Mouse (Mus musculus): ENCODE data around the gene Kif2a. TPM values are rescaled to one million over a fixed set of nuclear protein-coding genes. Genes with fewer than 3 reads are reported as not detected.

The Kif2a gene
- 28.2 and 33.2 TPM in 2 replicates for polyA plus RNA-seq (2014; fragmentation: Nextera tagmentation; extraction: Ambion mirVana)

DNA sequence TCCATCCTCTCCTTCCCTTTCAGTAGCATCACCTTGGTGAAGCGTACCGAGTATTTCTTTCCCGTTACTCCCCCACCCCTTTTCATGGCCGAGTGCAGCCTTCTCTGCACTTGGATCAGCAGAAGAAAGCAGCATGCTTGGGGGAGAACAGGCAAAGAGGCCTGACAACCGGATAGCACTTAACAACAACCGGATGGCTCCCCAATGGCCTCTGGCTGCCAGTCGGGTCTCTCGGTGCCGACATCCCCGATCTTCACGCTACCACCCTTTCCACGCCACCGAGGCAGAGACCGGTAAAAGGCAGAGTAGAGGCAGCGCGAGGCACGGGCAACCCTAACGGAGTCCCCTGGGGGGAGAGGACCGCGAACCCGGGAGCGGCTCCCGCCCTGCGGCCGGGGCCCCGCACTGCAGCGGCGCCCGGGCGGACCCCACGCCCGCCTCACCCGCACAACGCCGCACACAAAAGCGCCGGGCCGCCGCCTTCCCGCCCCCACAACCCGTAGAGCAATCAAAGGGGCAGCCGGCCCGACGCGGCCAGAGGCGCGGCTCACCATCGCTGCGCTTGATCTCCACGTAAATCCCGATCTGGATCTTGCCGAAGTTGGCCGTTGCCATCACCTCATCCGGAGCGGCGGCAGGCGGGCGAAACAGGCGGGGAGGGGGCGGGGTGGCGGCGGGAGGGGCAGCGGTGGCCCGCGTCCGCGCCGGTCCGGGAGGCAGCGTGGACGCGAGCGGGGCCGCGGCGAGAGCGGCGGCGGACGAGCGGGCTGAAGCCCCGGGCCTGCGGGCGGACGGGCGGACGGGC is at the start of gene Kif2a:
TSS of gene Kif2a (minus strand) at position 666 of the 805 bp plus-strand sequence.
- Histone ChIP-seq H3K9ac (ENCODE audit: low read length) (peak within 1 kb of the TSS; percentile 91), H3K9me3 (ENCODE audit: control insufficient read depth, low read length) (no peaks in the 10 kb centered on the region), H3K4me2 (ENCODE audit: low read depth) (peak within 1 kb of the TSS; percentile 64), H3K27ac (ENCODE audit: low read depth, low read length) (peak within 1 kb of the TSS; percentile 97), H3K4me1 (ENCODE audit: control insufficient read depth, insufficient read depth, low read length) (peaks cover 5% of the 10 kb centered on the region; the same call in 1 of the 2 replicates), H3K27me3 (ENCODE audit: control insufficient read depth, insufficient read depth, low read length) (no peaks in the 10 kb centered on the region), H3K4me3 (ENCODE audit: low read depth, low read length) (peak within 1 kb of the TSS; percentile 88), H3K36me3 (ENCODE audit: control insufficient read depth, insufficient read depth, low read length) (no peaks in the 10 kb centered on the region)
- ATAC-seq (ENCODE audit: insufficient read depth, low FRiP score, low TSS enrichment) (peak; percentile 71), DNase-seq (ENCODE audit: low spot score) (peak; percentile 75)
- WGBS: under 1% methylated on average over 52 of the region's 87 CpGs

DNA sequence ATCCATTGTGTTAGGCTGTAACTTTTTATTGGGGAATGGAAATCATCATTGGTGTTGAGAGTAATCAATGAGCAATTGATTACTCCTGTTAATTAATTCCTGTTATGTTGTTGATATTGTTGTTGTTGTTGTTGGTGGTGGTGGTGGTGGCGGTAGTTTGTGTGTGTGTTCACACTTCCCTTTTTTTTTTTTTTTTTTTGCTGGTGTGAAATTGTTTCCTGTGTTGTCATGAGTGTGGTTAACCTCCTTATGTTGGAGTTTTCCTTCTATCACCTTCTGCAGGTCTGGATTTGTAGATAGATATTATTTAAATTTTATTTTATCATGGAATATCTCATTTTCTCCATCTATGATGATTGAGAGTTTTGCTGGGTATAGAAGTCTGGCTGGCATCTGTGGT is 47.1 kb upstream of the Kif2a start:
- no peak overlapping the region for H3K27ac ChIP-seq (ENCODE audit: low read depth, low read length)
- H3K4me3 ChIP-seq (ENCODE audit: low read depth, low read length): no peak overlapping the region
- no peak overlapping the region for H3K9ac ChIP-seq (ENCODE audit: low read length)
- no peak for ATAC-seq (ENCODE audit: insufficient read depth, low FRiP score, low TSS enrichment)
- no peaks in the 10 kb centered on the region for H3K4me1 ChIP-seq (ENCODE audit: control insufficient read depth, insufficient read depth, low read length)
- DNase-seq (ENCODE audit: low spot score): no peak
- no peak overlapping the region for H3K4me2 ChIP-seq (ENCODE audit: low read depth)
- H3K27me3 ChIP-seq (ENCODE audit: control insufficient read depth, insufficient read depth, low read length): no peaks in the 10 kb centered on the region
- H3K9me3 ChIP-seq (ENCODE audit: control insufficient read depth, low read length): no peaks in the 10 kb centered on the region
- 96% methylated on average over 1 of the region's 1 CpGs for WGBS
- no peaks in the 10 kb centered on the region for H3K36me3 ChIP-seq (ENCODE audit: control insufficient read depth, insufficient read depth, low read length)

DNA sequence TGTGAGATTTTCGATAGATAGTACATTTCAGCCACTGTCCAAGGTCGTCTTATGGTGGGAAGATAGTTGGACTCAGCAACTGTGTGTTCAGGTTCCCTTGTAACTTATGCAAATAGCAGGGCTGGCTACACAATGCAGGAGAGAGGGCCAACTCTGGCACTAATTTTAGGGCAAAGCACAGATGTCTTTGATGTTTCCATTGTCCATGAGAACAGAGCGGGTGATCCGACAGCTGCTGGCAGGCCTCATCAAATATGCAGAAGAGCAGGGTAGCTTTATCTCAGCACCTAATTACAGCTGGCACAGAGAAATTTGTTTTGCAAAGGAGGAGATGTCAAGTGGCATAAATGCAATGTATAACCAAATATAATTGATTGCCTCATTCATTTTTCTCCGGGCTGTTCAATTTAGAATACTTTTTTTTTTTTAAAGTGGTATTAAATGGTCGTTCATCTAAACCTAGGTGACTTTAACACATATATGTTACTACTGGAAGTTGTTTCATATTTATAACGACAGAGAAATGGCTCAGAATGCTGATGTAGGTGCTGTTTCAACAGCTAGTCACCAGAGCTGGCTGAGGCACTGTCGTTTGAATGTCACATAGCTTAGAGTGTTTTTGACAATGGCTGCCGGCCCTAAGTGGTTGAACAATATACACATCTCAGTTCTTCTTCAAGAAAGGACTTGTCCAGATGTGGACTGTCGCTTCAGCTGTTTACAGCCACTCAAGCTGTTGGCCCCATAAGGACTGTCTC is 43.4 kb upstream of the Kif2a start:
- H3K36me3 ChIP-seq (ENCODE audit: control insufficient read depth, insufficient read depth, low read length): no peaks in the 10 kb centered on the region
- H3K4me3 ChIP-seq (ENCODE audit: low read depth, low read length): no peak overlapping the region
- DNase-seq (ENCODE audit: low spot score) (no peak), ATAC-seq (ENCODE audit: insufficient read depth, low FRiP score, low TSS enrichment) (no peak)
- no peaks in the 10 kb centered on the region for H3K4me1 ChIP-seq (ENCODE audit: control insufficient read depth, insufficient read depth, low read length)
- H3K9me3 ChIP-seq (ENCODE audit: control insufficient read depth, low read length): no peaks in the 10 kb centered on the region
- no peak overlapping the region for H3K27ac ChIP-seq (ENCODE audit: low read depth, low read length)
- no peak overlapping the region for H3K9ac ChIP-seq (ENCODE audit: low read length)
- no peak overlapping the region for H3K4me2 ChIP-seq (ENCODE audit: low read depth)
- no peaks in the 10 kb centered on the region for H3K27me3 ChIP-seq (ENCODE audit: control insufficient read depth, insufficient read depth, low read length)
- 75% methylated on average over 10 of the region's 10 CpGs for WGBS

DNA sequence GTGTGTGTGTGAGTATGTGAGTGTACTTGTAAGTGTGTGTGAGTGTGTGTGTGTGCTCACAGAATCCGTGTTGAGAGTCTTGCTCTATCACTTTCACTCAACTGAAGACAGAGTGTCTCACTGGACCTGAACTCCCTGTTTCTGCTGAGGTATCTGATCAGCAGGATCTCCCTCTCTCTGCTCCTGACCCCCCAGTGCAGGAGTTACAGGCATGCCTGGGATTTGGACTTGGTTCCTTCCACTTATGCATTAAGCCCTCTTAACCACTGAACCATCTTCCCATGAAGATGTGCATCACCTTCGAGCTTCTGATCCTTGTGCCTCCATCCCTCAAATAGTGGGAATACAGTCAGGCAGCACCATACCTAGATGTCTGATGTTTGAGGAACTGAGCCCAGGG is 42.3 kb upstream of the Kif2a start:
- DNase-seq (ENCODE audit: low spot score) (no peak), ATAC-seq (ENCODE audit: insufficient read depth, low FRiP score, low TSS enrichment) (no peak)
- 88% methylated on average over 2 of the region's 2 CpGs for WGBS
- Histone ChIP-seq H3K4me3 (ENCODE audit: low read depth, low read length) (no peak overlapping the region), H3K27me3 (ENCODE audit: control insufficient read depth, insufficient read depth, low read length) (no peaks in the 10 kb centered on the region), H3K9ac (ENCODE audit: low read length) (no peak overlapping the region), H3K27ac (ENCODE audit: low read depth, low read length) (no peak overlapping the region), H3K4me2 (ENCODE audit: low read depth) (no peak overlapping the region), H3K4me1 (ENCODE audit: control insufficient read depth, insufficient read depth, low read length) (no peaks in the 10 kb centered on the region), H3K36me3 (ENCODE audit: control insufficient read depth, insufficient read depth, low read length) (no peaks in the 10 kb centered on the region), H3K9me3 (ENCODE audit: control insufficient read depth, low read length) (no peaks in the 10 kb centered on the region)

DNA sequence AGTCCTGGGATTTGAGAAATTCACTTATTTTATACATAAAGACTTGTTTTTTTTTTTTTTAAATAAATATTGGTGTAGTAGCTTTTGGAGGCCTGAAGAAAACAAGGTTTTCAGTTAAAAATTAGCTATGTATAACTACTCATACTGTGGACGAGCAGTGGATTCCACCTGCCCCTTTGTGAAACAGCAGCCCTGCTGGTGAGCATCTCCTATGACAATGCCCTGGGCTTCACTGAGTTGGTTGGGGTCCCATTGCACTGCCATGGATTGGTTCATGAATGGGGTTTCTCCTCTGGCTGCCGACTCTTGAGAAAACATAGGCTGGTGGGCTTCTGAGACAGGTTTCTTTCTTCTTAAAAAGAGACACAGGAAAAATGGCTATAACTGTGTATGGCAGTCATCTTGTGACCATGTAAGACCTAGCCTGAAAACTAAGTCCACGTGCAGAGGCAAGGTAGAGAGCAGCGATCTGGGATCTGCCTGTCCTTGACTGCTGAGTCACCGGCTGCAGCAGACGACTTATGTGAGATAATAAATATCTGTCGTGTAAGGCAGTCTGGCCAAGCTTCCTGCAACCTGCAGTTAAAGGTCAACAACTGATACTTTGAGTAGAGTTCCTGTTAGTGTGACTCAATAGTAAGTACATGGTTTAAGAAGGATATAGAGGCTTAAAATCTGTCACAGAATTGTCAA is 41.3 kb upstream of the Kif2a start:
- no peak overlapping the region for H3K27ac ChIP-seq (ENCODE audit: low read depth, low read length)
- no peak overlapping the region for H3K4me2 ChIP-seq (ENCODE audit: low read depth)
- DNase-seq (ENCODE audit: low spot score) (no peak), ATAC-seq (ENCODE audit: insufficient read depth, low FRiP score, low TSS enrichment) (no peak)
- H3K27me3 ChIP-seq (ENCODE audit: control insufficient read depth, insufficient read depth, low read length): no peaks in the 10 kb centered on the region
- no peaks in the 10 kb centered on the region for H3K9me3 ChIP-seq (ENCODE audit: control insufficient read depth, low read length)
- no peaks in the 10 kb centered on the region for H3K4me1 ChIP-seq (ENCODE audit: control insufficient read depth, insufficient read depth, low read length)
- H3K4me3 ChIP-seq (ENCODE audit: low read depth, low read length): no peak overlapping the region
- WGBS: 75% methylated on average over 7 of the region's 7 CpGs
- H3K9ac ChIP-seq (ENCODE audit: low read length): no peak overlapping the region
- H3K36me3 ChIP-seq (ENCODE audit: control insufficient read depth, insufficient read depth, low read length): no peaks in the 10 kb centered on the region

DNA sequence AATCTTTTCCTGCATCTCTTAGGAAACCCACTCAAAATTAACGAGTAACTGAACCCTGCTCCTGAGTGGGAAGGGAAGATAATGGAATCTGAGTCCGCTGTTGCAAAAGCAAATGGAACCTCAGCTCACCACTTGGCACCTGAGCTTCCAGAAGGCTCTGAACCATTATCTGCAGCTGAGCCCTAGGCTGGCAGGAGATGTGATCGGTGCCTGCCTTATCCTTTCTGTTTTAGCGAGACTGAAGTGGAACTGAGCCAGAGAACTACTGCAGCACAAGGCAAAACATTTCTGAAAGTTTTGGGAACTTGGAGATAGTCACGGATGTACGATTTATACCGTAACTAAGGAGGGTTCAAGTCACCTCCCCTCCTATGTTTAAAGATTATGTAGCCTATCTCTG is 38.2 kb upstream of the Kif2a start:
- no peak overlapping the region for H3K27ac ChIP-seq (ENCODE audit: low read depth, low read length)
- no peaks in the 10 kb centered on the region for H3K27me3 ChIP-seq (ENCODE audit: control insufficient read depth, insufficient read depth, low read length)
- H3K4me3 ChIP-seq (ENCODE audit: low read depth, low read length): no peak overlapping the region
- no peak for ATAC-seq (ENCODE audit: insufficient read depth, low FRiP score, low TSS enrichment)
- DNase-seq (ENCODE audit: low spot score): no peak
- H3K4me1 ChIP-seq (ENCODE audit: control insufficient read depth, insufficient read depth, low read length): no peaks in the 10 kb centered on the region
- no peak overlapping the region for H3K4me2 ChIP-seq (ENCODE audit: low read depth)
- no peak overlapping the region for H3K9ac ChIP-seq (ENCODE audit: low read length)
- H3K36me3 ChIP-seq (ENCODE audit: control insufficient read depth, insufficient read depth, low read length): no peaks in the 10 kb centered on the region
- WGBS: 88% methylated on average over 7 of the region's 7 CpGs
- no peaks in the 10 kb centered on the region for H3K9me3 ChIP-seq (ENCODE audit: control insufficient read depth, low read length)

DNA sequence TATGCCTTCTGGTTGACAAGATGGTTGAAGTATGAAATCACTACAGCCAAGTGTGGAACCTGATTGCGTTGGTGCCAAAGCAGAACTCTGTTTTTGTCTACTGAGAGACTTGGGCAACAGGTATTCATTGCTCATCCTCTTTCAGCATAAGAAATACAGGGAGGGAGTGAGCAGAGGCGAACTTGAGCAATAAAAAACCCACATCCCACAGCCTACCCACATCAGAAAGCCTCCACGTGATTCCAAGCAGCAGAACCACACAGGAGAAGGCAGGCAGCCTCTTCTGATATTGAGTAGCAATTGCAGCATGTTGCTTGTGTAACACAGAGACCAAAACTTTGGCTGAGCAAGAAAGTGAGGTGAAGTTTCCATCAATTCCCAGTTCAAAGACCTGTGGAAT is 37.5 kb upstream of the Kif2a start:
- Histone ChIP-seq H3K4me2 (ENCODE audit: low read depth) (no peak overlapping the region), H3K9ac (ENCODE audit: low read length) (no peak overlapping the region), H3K36me3 (ENCODE audit: control insufficient read depth, insufficient read depth, low read length) (no peaks in the 10 kb centered on the region), H3K4me1 (ENCODE audit: control insufficient read depth, insufficient read depth, low read length) (no peaks in the 10 kb centered on the region), H3K4me3 (ENCODE audit: low read depth, low read length) (no peak overlapping the region), H3K27me3 (ENCODE audit: control insufficient read depth, insufficient read depth, low read length) (no peaks in the 10 kb centered on the region), H3K27ac (ENCODE audit: low read depth, low read length) (no peak overlapping the region), H3K9me3 (ENCODE audit: control insufficient read depth, low read length) (no peaks in the 10 kb centered on the region)
- DNase-seq (ENCODE audit: low spot score) (no peak), ATAC-seq (ENCODE audit: insufficient read depth, low FRiP score, low TSS enrichment) (no peak)
- WGBS: 80% methylated on average over 3 of the region's 3 CpGs

DNA sequence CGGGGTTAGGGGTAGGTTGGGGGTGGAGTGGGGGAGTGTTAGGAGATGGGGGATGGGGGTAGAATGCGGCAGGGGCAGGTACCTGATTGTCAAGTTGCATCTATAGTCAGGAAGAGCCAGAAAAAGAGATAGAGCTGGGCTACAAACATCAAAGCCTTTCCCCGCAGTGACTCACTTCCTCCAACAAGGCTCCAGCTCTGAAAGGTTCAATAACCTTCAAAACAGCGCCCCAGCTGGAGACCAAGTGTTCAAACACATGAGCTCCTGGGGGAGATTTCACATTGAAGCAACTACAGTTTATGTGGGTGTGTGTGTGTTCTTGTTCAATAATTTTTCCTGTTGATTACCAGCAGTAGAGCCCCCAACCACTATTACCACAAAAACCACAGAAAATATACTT is 34.4 kb upstream of the Kif2a start:
- H3K9me3 ChIP-seq (ENCODE audit: control insufficient read depth, low read length): no peaks in the 10 kb centered on the region
- H3K27ac ChIP-seq (ENCODE audit: low read depth, low read length): no peak overlapping the region
- no peaks in the 10 kb centered on the region for H3K27me3 ChIP-seq (ENCODE audit: control insufficient read depth, insufficient read depth, low read length)
- no peak for DNase-seq (ENCODE audit: low spot score)
- no peak overlapping the region for H3K4me2 ChIP-seq (ENCODE audit: low read depth)
- H3K4me3 ChIP-seq (ENCODE audit: low read depth, low read length): no peak overlapping the region
- no peak overlapping the region for H3K9ac ChIP-seq (ENCODE audit: low read length)
- H3K4me1 ChIP-seq (ENCODE audit: control insufficient read depth, insufficient read depth, low read length): no peaks in the 10 kb centered on the region
- H3K36me3 ChIP-seq (ENCODE audit: control insufficient read depth, insufficient read depth, low read length): no peaks in the 10 kb centered on the region
- ATAC-seq (ENCODE audit: insufficient read depth, low FRiP score, low TSS enrichment): no peak
- 50% methylated on average over 4 of the region's 4 CpGs for WGBS
